Mouse (Mus musculus): Measurements from ENCODE around the gene Aarsd1. TPM values are rescaled to one million over a fixed set of nuclear protein-coding genes. Genes with fewer than 3 reads are reported as not detected.
"Not testable (repeated sequence)": the region's sequence is repeated elsewhere in the genome, so short reads cannot be mapped to it uniquely, and the experiment has no call there.

Gene Aarsd1
- polyA plus RNA-seq, 1 experiment from 2014 or later, result 67.6 TPM

GRCm38 (mm10) chr11:101447786-101448185 is 30.4 kb upstream of the Aarsd1 start:
- DNase-seq (ENCODE audit: low spot score), result peak; percentile 56

GRCm38 (mm10) chr11:101446860-101447259 is 29.4 kb upstream of the Aarsd1 start:
- DNase-seq (ENCODE audit: low spot score), result not testable (repeated sequence)

GRCm38 (mm10) chr11:101446319-101446718 is 28.9 kb upstream of the Aarsd1 start:
- no peak for DNase-seq (ENCODE audit: low spot score)

- peak; percentile 54 for DNase-seq (ENCODE audit: low spot score)
Measured at GRCm38 (mm10) chr11:101442760-101443159, 25.3 kb upstream of the Aarsd1 start.

GRCm38 (mm10) chr11:101442127-101442693 is 24.8 kb upstream of the Aarsd1 start, which contains the start of gene Rpl27:
Gene Rpl27 (plus strand): TSS chr11:101442298.
- peak; percentile 99 for DNase-seq (ENCODE audit: low spot score)

GRCm38 (mm10) chr11:101441450-101442126 is 24.2 kb upstream of the Aarsd1 start:
- not testable (repeated sequence) for DNase-seq (ENCODE audit: low spot score)

GRCm38 (mm10) chr11:101438006-101438405 is 20.6 kb upstream of the Aarsd1 start:
- DNase-seq (ENCODE audit: low spot score), result not testable (repeated sequence)

GRCm38 (mm10) chr11:101436916-101437315 is 19.5 kb upstream of the Aarsd1 start:
- no peak for DNase-seq (ENCODE audit: low spot score)

GRCm38 (mm10) chr11:101435831-101436230 is 18.4 kb upstream of the Aarsd1 start:
- no peak for DNase-seq (ENCODE audit: low spot score)

- DNase-seq (ENCODE audit: low spot score), result no peak
Measured at GRCm38 (mm10) chr11:101433396-101433795, 16.0 kb upstream of the Aarsd1 start.

GRCm38 (mm10) chr11:101431327-101431726 is 13.9 kb upstream of the Aarsd1 start:
- no peak for DNase-seq (ENCODE audit: low spot score)

GRCm38 (mm10) chr11:101426165-101426564 is 8.8 kb upstream of the Aarsd1 start:
- no peak for DNase-seq (ENCODE audit: low spot score)

GRCm38 (mm10) chr11:101424925-101425813 is 7.8 kb upstream of the Aarsd1 start, which contains the start of the genes Rundc1 and Ptges3l:
Gene Rundc1 (plus strand): TSS chr11:101425085.
Gene Ptges3l (minus strand): TSS chr11:101425333.
- DNase-seq (ENCODE audit: low spot score), result peak; percentile 98

- no peak for DNase-seq (ENCODE audit: low spot score)
Measured at GRCm38 (mm10) chr11:101424105-101424851, 6.9 kb upstream of the Aarsd1 start, which contains the start of gene Gm27029. Gene Gm27029 (minus strand): TSS chr11:101424796.

GRCm38 (mm10) chr11:101420148-101420547 is 2.7 kb upstream of the Aarsd1 start:
- no peak for DNase-seq (ENCODE audit: low spot score)

GRCm38 (mm10) chr11:101419610-101420009 is 2.2 kb upstream of the Aarsd1 start:
- no peak for DNase-seq (ENCODE audit: low spot score)

GRCm38 (mm10) chr11:101418991-101419390 is 1.6 kb upstream of the Aarsd1 start:
- DNase-seq (ENCODE audit: low spot score), result no peak

GRCm38 (mm10) chr11:101416433-101417100 is 848 bp downstream of the Aarsd1 start:
- DNase-seq (ENCODE audit: low spot score), result peak; percentile 41

- no peak for DNase-seq (ENCODE audit: low spot score)
Measured at GRCm38 (mm10) chr11:101415306-101415705, 2.1 kb downstream of the Aarsd1 start.

GRCm38 (mm10) chr11:101395110-101395509 is 22.3 kb downstream of the Aarsd1 start:
- DNase-seq (ENCODE audit: low spot score), result peak; percentile 79
